In the genomic region with DNA sequence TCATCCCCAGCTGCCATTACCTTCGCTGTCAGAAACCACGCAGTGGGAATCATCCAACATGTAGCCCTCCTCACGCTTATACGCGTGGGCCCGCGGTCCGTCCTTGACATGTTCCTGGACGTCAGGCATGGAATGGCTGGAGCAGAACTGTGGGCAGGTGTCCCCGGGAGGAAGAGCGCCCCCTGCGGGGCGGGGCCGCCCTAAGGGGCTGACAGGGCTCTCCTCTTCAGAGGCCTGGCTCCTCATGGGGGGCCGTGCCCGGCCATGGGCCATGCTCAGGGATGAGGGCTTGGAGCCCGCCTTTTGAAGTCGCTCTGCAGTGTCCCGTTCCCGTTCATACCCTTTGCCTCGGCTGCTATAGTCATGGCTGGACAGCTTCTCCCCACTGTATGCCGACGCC, we compare ENCODE assay signal across 12 mouse cellular contexts. TPM values are rescaled to one million over a fixed set of nuclear protein-coding genes. Genes with fewer than 3 reads are reported as not detected.
DNase-seq lines count a peak whose midpoint lies in the region; ATAC-seq and TF ChIP-seq lines count a peak whose summit lies in the region.
"Had no signal": no experiment of that assay in that cellular context is flagged by ENCODE, and none has a peak within 500 bp of the region (broad histone marks: within the 10 kb centered on the region; RNA-seq: fewer than 3 reads in every experiment).

No protein-coding gene starts in this region.

- no peak overlapping the region for H3K27ac ChIP-seq in hindbrain, embryonic 13.5 days
- H3K27ac ChIP-seq in hindbrain, embryonic 12.5 days: no peak overlapping the region
- no peak overlapping the region for H3K27ac ChIP-seq in stomach, embryonic 16.5 days (ENCODE audit: low read length)
- H3K27ac ChIP-seq in stomach, postnatal 0 days (replicated peaks): no peak overlapping the region
- H3K27ac ChIP-seq in embryonic facial prominence, embryonic 13.5 days: no peak overlapping the region
- H3K27ac ChIP-seq: gastrocnemius, adult 2 months; heart, embryonic 13.5 days had no signal

- H3K36me3 ChIP-seq in hindbrain, embryonic 13.5 days: peaks cover 83% of the 10 kb centered on the region
- H3K36me3 ChIP-seq in hindbrain, embryonic 12.5 days: peaks cover 52% of the 10 kb centered on the region
- H3K36me3 ChIP-seq in stomach, embryonic 16.5 days (ENCODE audit: control insufficient read depth, insufficient read depth, low read length): no peaks in the 10 kb centered on the region
- H3K36me3 ChIP-seq in stomach, postnatal 0 days (ENCODE audit: control insufficient read depth, insufficient read depth, low read length): no peaks in the 10 kb centered on the region
- H3K36me3 ChIP-seq in embryonic facial prominence, embryonic 13.5 days: no peaks in the 10 kb centered on the region
- H3K36me3 ChIP-seq: heart, embryonic 13.5 days; limb, embryonic 15.5 days had no signal

- H3K4me2 ChIP-seq in hindbrain, embryonic 13.5 days: no peak overlapping the region
- no peak overlapping the region for H3K4me2 ChIP-seq in hindbrain, embryonic 12.5 days (replicated peaks)
- peak overlapping the region; percentile 41; the same call in 1 of the 2 replicates for H3K4me2 ChIP-seq in stomach, embryonic 16.5 days (ENCODE audit: low read depth, low read length)
- H3K4me2 ChIP-seq in stomach, postnatal 0 days (replicated peaks; ENCODE audit: low read depth): no peak overlapping the region
- no peak overlapping the region for H3K4me2 ChIP-seq in embryonic facial prominence, embryonic 13.5 days
- H3K4me2 ChIP-seq: heart, embryonic 13.5 days had no signal

- H3K4me3 ChIP-seq in hindbrain, embryonic 13.5 days: no peak overlapping the region
- H3K4me3 ChIP-seq in hindbrain, embryonic 12.5 days: no peak overlapping the region
- H3K4me3 ChIP-seq in stomach, embryonic 16.5 days (replicated peaks; ENCODE audit: low read length): no peak overlapping the region
- H3K4me3 ChIP-seq in stomach, postnatal 0 days (ENCODE audit: low read depth, low read length): no peak overlapping the region
- H3K4me3 ChIP-seq in embryonic facial prominence, embryonic 13.5 days: no peak overlapping the region
- H3K4me3 ChIP-seq: gastrocnemius, adult 2 months; heart, embryonic 13.5 days; limb, embryonic 15.5 days had no signal

- 91% methylated on average over 23 of the region's 23 CpGs for WGBS in hindbrain, embryonic 13.5 days
- WGBS in hindbrain, embryonic 12.5 days: 88% methylated on average over 23 of the region's 23 CpGs
- WGBS in stomach, embryonic 16.5 days: 90% methylated on average over 23 of the region's 23 CpGs
- WGBS in stomach, postnatal 0 days: 90% methylated on average over 23 of the region's 23 CpGs
- 88% methylated on average over 23 of the region's 23 CpGs for WGBS in embryonic facial prominence, embryonic 13.5 days

- peaks cover 19% of the 10 kb centered on the region for H3K4me1 ChIP-seq in hindbrain, embryonic 13.5 days (replicated peaks)
- peaks cover 20% of the 10 kb centered on the region for H3K4me1 ChIP-seq in hindbrain, embryonic 12.5 days
- H3K4me1 ChIP-seq in stomach, embryonic 16.5 days (ENCODE audit: control insufficient read depth, insufficient read depth, low read length): peaks cover 17% of the 10 kb centered on the region
- peaks cover 3% of the 10 kb centered on the region for H3K4me1 ChIP-seq in stomach, postnatal 0 days (replicated peaks; ENCODE audit: control insufficient read depth, insufficient read depth)
- H3K4me1 ChIP-seq in embryonic facial prominence, embryonic 13.5 days: peaks cover 30% of the 10 kb centered on the region

- H3K9ac ChIP-seq in hindbrain, embryonic 13.5 days: peak overlapping the region; percentile 53; the same call in 1 of the 2 replicates
- no peak overlapping the region for H3K9ac ChIP-seq in hindbrain, embryonic 12.5 days
- no peak overlapping the region for H3K9ac ChIP-seq in stomach, embryonic 16.5 days (ENCODE audit: low read length)
- H3K9ac ChIP-seq in stomach, postnatal 0 days (ENCODE audit: low read length): no peak overlapping the region
- H3K9ac ChIP-seq in embryonic facial prominence, embryonic 13.5 days: 0 out of 2 replicates have a peak overlapping the region, but pooled peaks have one; percentile 16
- H3K9ac ChIP-seq: limb, embryonic 15.5 days had no signal

- DNase-seq in stomach, postnatal 0 days (ENCODE audit: low spot score): no peak
- peak; percentile 46 for DNase-seq in testis, postnatal 14 days (ENCODE audit: low spot score)
- no peak for DNase-seq in lung, postnatal 10 days
- DNase-seq in urinary bladder, adult 2 months (ENCODE audit: low spot score): no peak
- DNase-seq: gastrocnemius, adult 2 months had no signal

- no peak for TF ChIP-seq EP300 in stomach, postnatal 0 days (optimal IDR thresholded peaks at IDR 0.05)

- no peaks in the 10 kb centered on the region for H3K27me3 ChIP-seq in hindbrain, embryonic 13.5 days
- 0 out of 2 replicates have a peak, but pooled peaks cover 9% of the 10 kb centered on the region for H3K27me3 ChIP-seq in hindbrain, embryonic 12.5 days
- no peaks in the 10 kb centered on the region for H3K27me3 ChIP-seq in stomach, embryonic 16.5 days (ENCODE audit: control insufficient read depth, insufficient read depth, low read length)
- no peaks in the 10 kb centered on the region for H3K27me3 ChIP-seq in stomach, postnatal 0 days (ENCODE audit: control insufficient read depth, insufficient read depth, low read length)
- peaks cover 18% of the 10 kb centered on the region for H3K27me3 ChIP-seq in embryonic facial prominence, embryonic 13.5 days
- H3K27me3 ChIP-seq: limb, embryonic 15.5 days had no signal

- no peak for TF ChIP-seq CTCF in stomach, postnatal 0 days (IDR thresholded peaks at IDR 0.05; ENCODE audit: low read depth)

- no peaks in the 10 kb centered on the region for H3K9me3 ChIP-seq in hindbrain, embryonic 13.5 days
- H3K9me3 ChIP-seq in hindbrain, embryonic 12.5 days (replicated peaks): no peaks in the 10 kb centered on the region
- H3K9me3 ChIP-seq in stomach, embryonic 16.5 days (replicated peaks; ENCODE audit: control insufficient read depth, low read length): no peaks in the 10 kb centered on the region
- no peaks in the 10 kb centered on the region for H3K9me3 ChIP-seq in stomach, postnatal 0 days (ENCODE audit: control insufficient read depth, low read length)
- no peaks in the 10 kb centered on the region for H3K9me3 ChIP-seq in embryonic facial prominence, embryonic 13.5 days
- H3K9me3 ChIP-seq: heart, embryonic 13.5 days; limb, embryonic 15.5 days had no signal

- ATAC-seq in hindbrain, embryonic 13.5 days (ENCODE audit: low FRiP score): no peak
- no peak for ATAC-seq in hindbrain, embryonic 12.5 days (ENCODE audit: low FRiP score)
- no peak for ATAC-seq in stomach, embryonic 16.5 days (ENCODE audit: insufficient read depth, low FRiP score)
- no peak for ATAC-seq in stomach, postnatal 0 days (ENCODE audit: low FRiP score, low TSS enrichment)
- no peak for ATAC-seq in embryonic facial prominence, embryonic 13.5 days (ENCODE audit: insufficient number of reproducible peaks, insufficient read depth, low FRiP score, low TSS enrichment, low read depth)
- ATAC-seq: CD4-positive, CD25-positive, alpha-beta regulatory T cell, adult 4 months had no signal

RNA-seq across cellular contexts. Expression of a gene that starts 11.7 kb away (rescaled TPM):
- polyA plus RNA-seq in hindbrain, embryonic 13.5 days (2015; fragmentation: Nextera tagmentation; extraction: Ambion mirVana): 57.7 and 57.8 TPM in 2 replicates
- polyA plus RNA-seq in hindbrain, embryonic 12.5 days (2016; fragmentation: Nextera tagmentation; extraction: Ambion mirVana): 54.3 and 58.6 TPM in 2 replicates
- polyA plus RNA-seq in stomach, embryonic 16.5 days (2015; fragmentation: Nextera tagmentation; extraction: Ambion mirVana): 75.1 and 82.7 TPM in 2 replicates
- 35.4 and 38.4 TPM in 2 replicates for polyA plus RNA-seq in stomach, postnatal 0 days (2015; fragmentation: Nextera tagmentation; extraction: Ambion mirVana)
- 40.8 and 45.6 TPM in 2 replicates for polyA plus RNA-seq in embryonic facial prominence, embryonic 13.5 days (2015; fragmentation: Nextera tagmentation; extraction: Ambion mirVana)
- polyA plus RNA-seq in urinary bladder, adult 2 months (2012; rRNA removed): 58.4 and 64.1 TPM in 2 replicates

RNA-seq across cellular contexts. Expression of a gene that starts 22.9 kb away (rescaled TPM):
- polyA plus RNA-seq in hindbrain, embryonic 13.5 days (2015; fragmentation: Nextera tagmentation; extraction: Ambion mirVana): 42.8 and 43.1 TPM in 2 replicates
- 39.5 and 40.7 TPM in 2 replicates for polyA plus RNA-seq in hindbrain, embryonic 12.5 days (2016; fragmentation: Nextera tagmentation; extraction: Ambion mirVana)
- polyA plus RNA-seq in stomach, embryonic 16.5 days (2015; fragmentation: Nextera tagmentation; extraction: Ambion mirVana): 31.2 and 32.8 TPM in 2 replicates
- polyA plus RNA-seq in stomach, postnatal 0 days (2015; fragmentation: Nextera tagmentation; extraction: Ambion mirVana): 13.8 and 15.7 TPM in 2 replicates
- polyA plus RNA-seq in embryonic facial prominence, embryonic 13.5 days (2015; fragmentation: Nextera tagmentation; extraction: Ambion mirVana): 31.2 and 36.2 TPM in 2 replicates
- 54.6 and 60.6 TPM in 2 replicates for polyA plus RNA-seq in urinary bladder, adult 2 months (2012; rRNA removed)

RNA-seq across cellular contexts. Expression of a gene that starts 25.9 kb away (rescaled TPM):
- not detected in 2 replicates for polyA plus RNA-seq in hindbrain, embryonic 13.5 days (2015; fragmentation: Nextera tagmentation; extraction: Ambion mirVana)
- polyA plus RNA-seq in hindbrain, embryonic 12.5 days (2016; fragmentation: Nextera tagmentation; extraction: Ambion mirVana): 0.31 and 0.72 TPM in 2 replicates
- polyA plus RNA-seq in stomach, embryonic 16.5 days (2015; fragmentation: Nextera tagmentation; extraction: Ambion mirVana): 7.8 and 8.7 TPM in 2 replicates
- polyA plus RNA-seq in stomach, postnatal 0 days (2015; fragmentation: Nextera tagmentation; extraction: Ambion mirVana): 4.4 and 4.8 TPM in 2 replicates
- polyA plus RNA-seq in embryonic facial prominence, embryonic 13.5 days (2015; fragmentation: Nextera tagmentation; extraction: Ambion mirVana): 0.38 and 1.0 TPM in 2 replicates
- 5.6 and 6.2 TPM in 2 replicates for polyA plus RNA-seq in urinary bladder, adult 2 months (2012; rRNA removed)

RNA-seq across cellular contexts. Expression of a gene that starts 53.1 kb away (rescaled TPM):
- polyA plus RNA-seq in hindbrain, embryonic 13.5 days (2015; fragmentation: Nextera tagmentation; extraction: Ambion mirVana): 3.1 and 3.4 TPM in 2 replicates
- polyA plus RNA-seq in hindbrain, embryonic 12.5 days (2016; fragmentation: Nextera tagmentation; extraction: Ambion mirVana): 3.9 TPM in 2 replicates
- 3.9 and 4.5 TPM in 2 replicates for polyA plus RNA-seq in stomach, embryonic 16.5 days (2015; fragmentation: Nextera tagmentation; extraction: Ambion mirVana)
- polyA plus RNA-seq in stomach, postnatal 0 days (2015; fragmentation: Nextera tagmentation; extraction: Ambion mirVana): 2.8 and 2.9 TPM in 2 replicates
- 3.4 and 3.7 TPM in 2 replicates for polyA plus RNA-seq in embryonic facial prominence, embryonic 13.5 days (2015; fragmentation: Nextera tagmentation; extraction: Ambion mirVana)
- 2.3 and 2.6 TPM in 2 replicates for polyA plus RNA-seq in urinary bladder, adult 2 months (2012; rRNA removed)

RNA-seq across cellular contexts. Expression of a gene that starts 57.0 kb away (rescaled TPM):
- polyA plus RNA-seq in hindbrain, embryonic 13.5 days (2015; fragmentation: Nextera tagmentation; extraction: Ambion mirVana): 20.1 and 21.1 TPM in 2 replicates
- polyA plus RNA-seq in hindbrain, embryonic 12.5 days (2016; fragmentation: Nextera tagmentation; extraction: Ambion mirVana): 21.9 and 25.0 TPM in 2 replicates
- polyA plus RNA-seq in stomach, embryonic 16.5 days (2015; fragmentation: Nextera tagmentation; extraction: Ambion mirVana): 49.3 and 56.1 TPM in 2 replicates
- 48.5 and 49.5 TPM in 2 replicates for polyA plus RNA-seq in stomach, postnatal 0 days (2015; fragmentation: Nextera tagmentation; extraction: Ambion mirVana)
- polyA plus RNA-seq in embryonic facial prominence, embryonic 13.5 days (2015; fragmentation: Nextera tagmentation; extraction: Ambion mirVana): 27.4 and 31.5 TPM in 2 replicates
- 18.8 and 23.9 TPM in 2 replicates for polyA plus RNA-seq in urinary bladder, adult 2 months (2012; rRNA removed)

Comparison
In these comparisons a context has a peak if more than half of its experiments do, and no peak if none do; other contexts are left out.
1. H3K9ac ChIP-seq: peak in hindbrain, embryonic 13.5 days (single experiment) and embryonic facial prominence, embryonic 13.5 days (single experiment); none in hindbrain, embryonic 12.5 days (single experiment), stomach, embryonic 16.5 days (single experiment) and stomach, postnatal 0 days (single experiment).